Mouse (Mus musculus) midbrain, embryonic 16.5 days (tissue): ENCODE results near the gene Lsm3. TPM values are rescaled to one million over a fixed set of nuclear protein-coding genes. Genes with fewer than 3 reads are reported as not detected.

Experiments used
- ATAC-seq: fragments of 200-750 bp; cut with Nextera tagmentation; 2 replicates; pipeline ENCODE4 v1.8.0; 2017; ENCODE audit warnings: moderate TSS enrichment
- H3K27ac ChIP-seq: fragments of 300-500 bp; sonication (generic); 2 replicates; pipeline ENCODE4 v1.5.1; 2014; ENCODE audit warnings: mild to moderate bottlenecking, low read length, mixed read lengths
- H3K27me3 ChIP-seq: fragments of 300-500 bp; sonication (generic); 2 replicates; pipeline ENCODE4 v1.6.1; 2014; ENCODE audit warnings: low read depth, low read length, mixed read lengths; ENCODE audit not compliant: control insufficient read depth, insufficient read depth
- H3K36me3 ChIP-seq: fragments of 300-500 bp; sonication (generic); 2 replicates; pipeline ENCODE4 v1.6.1; 2014; ENCODE audit warnings: mild to moderate bottlenecking, low read length, moderate library complexity, mixed read lengths; ENCODE audit not compliant: control insufficient read depth, insufficient read depth
- H3K4me1 ChIP-seq: fragments of 300-500 bp; sonication (generic); 2 replicates; pipeline ENCODE4 v1.6.1; 2014; ENCODE audit warnings: mild to moderate bottlenecking, low read length, mixed read lengths; ENCODE audit not compliant: control insufficient read depth, insufficient read depth
- H3K4me2 ChIP-seq: fragments of 300-500 bp; sonication (generic); 2 replicates; pipeline ENCODE4 v1.6.1; 2014; ENCODE audit warnings: mild to moderate bottlenecking, low read length, mixed read lengths
- H3K4me3 ChIP-seq: fragments of 300-500 bp; sonication (generic); 2 replicates; pipeline ENCODE4 v1.5.1; 2014; ENCODE audit warnings: low read depth, mild to moderate bottlenecking, low read length, moderate library complexity, mixed read lengths
- H3K9ac ChIP-seq: fragments of 300-500 bp; sonication (generic); 2 replicates; pipeline ENCODE4 v1.6.1; 2014; ENCODE audit warnings: low read depth, low read length, mixed read lengths
- H3K9me3 ChIP-seq: fragments of 300-500 bp; sonication (generic); replicated peaks from 2 replicates; pipeline ENCODE4 v1.6.1; 2014; ENCODE audit warnings: mild to moderate bottlenecking, low read length, mixed read lengths; ENCODE audit not compliant: control insufficient read depth, poor library complexity, severe bottlenecking
- WGBS: fragments of 180-500 bp; shearing (Covaris S2); extraction: QIAGEN DNeasy Blood & Tissue Kit; methylation state at CpG from one replicate; pipeline ENCODE4 v1.1.7; 2014; 5-methylcytosine and 5-hydroxymethylcytosine counted together
- polyA plus RNA-seq: library from polyadenylated mRNA; unstranded; fragments of >200 nt; fragmentation: Nextera tagmentation; extraction: Ambion mirVana; gene quantifications from 2 replicates; pipeline ENCODE4 v1.2.1, GENCODE M21; 2015

The Lsm3 gene
- polyA plus RNA-seq, 1 experiment from 2014 or later, result 135 TPM

GRCm38 (mm10) chr6:91476541-91476940 is 39.2 kb upstream of the Lsm3 start:
- Histone ChIP-seq H3K36me3 (peaks cover 33% of the 10 kb centered on the region), H3K4me1 (peaks cover 24% of the 10 kb centered on the region), H3K27ac (no peak overlapping the region), H3K4me3 (no peak overlapping the region), H3K4me2 (no peak overlapping the region), H3K9ac (no peak overlapping the region), H3K27me3 (no peaks in the 10 kb centered on the region), H3K9me3 (no peaks in the 10 kb centered on the region)
- no peak for ATAC-seq
- WGBS, result 97% methylated on average over 2 of the region's 2 CpGs

- Histone ChIP-seq H3K36me3 (peaks cover 72% of the 10 kb centered on the region), H3K9ac (no peak overlapping the region), H3K4me3 (no peak overlapping the region), H3K27me3 (no peaks in the 10 kb centered on the region), H3K9me3 (no peaks in the 10 kb centered on the region), H3K4me2 (no peak overlapping the region), H3K27ac (no peak overlapping the region), H3K4me1 (no peaks in the 10 kb centered on the region)
- WGBS, result 98% methylated on average over 2 of the region's 2 CpGs
- ATAC-seq, result no peak
Observed at GRCm38 (mm10) chr6:91483371-91483770, 32.4 kb upstream of the Lsm3 start.

GRCm38 (mm10) chr6:91486736-91487453 is 28.8 kb upstream of the Lsm3 start:
- no peak for ATAC-seq
- no peaks in the 10 kb centered on the region for H3K9me3 ChIP-seq
- 95% methylated on average over 15 of the region's 15 CpGs for WGBS
- H3K27me3 ChIP-seq, result no peaks in the 10 kb centered on the region
- H3K36me3 ChIP-seq, result peaks cover 53% of the 10 kb centered on the region
- no peak overlapping the region for H3K27ac ChIP-seq
- no peaks in the 10 kb centered on the region for H3K4me1 ChIP-seq
- no peak overlapping the region for H3K9ac ChIP-seq
- H3K4me3 ChIP-seq, result no peak overlapping the region
- H3K4me2 ChIP-seq, result no peak overlapping the region

- Histone ChIP-seq H3K4me1 (no peaks in the 10 kb centered on the region), H3K27ac (no peak overlapping the region), H3K9me3 (no peaks in the 10 kb centered on the region), H3K4me3 (no peak overlapping the region), H3K4me2 (no peak overlapping the region), H3K9ac (no peak overlapping the region), H3K36me3 (peaks cover 42% of the 10 kb centered on the region), H3K27me3 (no peaks in the 10 kb centered on the region)
- no peak for ATAC-seq
- 83% methylated on average over 9 of the region's 9 CpGs for WGBS
Observed at GRCm38 (mm10) chr6:91488496-91489212, 27.1 kb upstream of the Lsm3 start.

- Histone ChIP-seq H3K27me3 (no peaks in the 10 kb centered on the region), H3K27ac (no peak overlapping the region), H3K9ac (no peak overlapping the region), H3K4me2 (no peak overlapping the region), H3K36me3 (peaks cover 37% of the 10 kb centered on the region), H3K4me3 (no peak overlapping the region), H3K9me3 (no peaks in the 10 kb centered on the region), H3K4me1 (no peaks in the 10 kb centered on the region)
- no peak for ATAC-seq
- 87% methylated on average over 10 of the region's 10 CpGs for WGBS
Observed at GRCm38 (mm10) chr6:91489872-91490271, 25.9 kb upstream of the Lsm3 start.

- WGBS, result 72% methylated on average over 6 of the region's 6 CpGs
- no peaks in the 10 kb centered on the region for H3K4me1 ChIP-seq
- H3K9me3 ChIP-seq, result no peaks in the 10 kb centered on the region
- no peak overlapping the region for H3K4me3 ChIP-seq
- H3K9ac ChIP-seq, result no peak overlapping the region
- H3K27me3 ChIP-seq, result no peaks in the 10 kb centered on the region
- no peak overlapping the region for H3K4me2 ChIP-seq
- peaks cover 31% of the 10 kb centered on the region for H3K36me3 ChIP-seq
- no peak overlapping the region for H3K27ac ChIP-seq
- ATAC-seq, result no peak
Observed at GRCm38 (mm10) chr6:91491004-91491403, 24.7 kb upstream of the Lsm3 start.

GRCm38 (mm10) chr6:91493053-91493452 is 22.7 kb upstream of the Lsm3 start:
- Histone ChIP-seq H3K4me3 (no peak overlapping the region), H3K4me2 (no peak overlapping the region), H3K4me1 (no peaks in the 10 kb centered on the region), H3K27me3 (no peaks in the 10 kb centered on the region), H3K36me3 (peaks cover 25% of the 10 kb centered on the region), H3K9me3 (no peaks in the 10 kb centered on the region), H3K9ac (no peak overlapping the region), H3K27ac (no peak overlapping the region)
- no peak for ATAC-seq
- WGBS, result 94% methylated on average over 10 of the region's 10 CpGs

- ATAC-seq, result no peak
- Histone ChIP-seq H3K36me3 (peaks cover 28% of the 10 kb centered on the region), H3K9ac (no peak overlapping the region), H3K27me3 (no peaks in the 10 kb centered on the region), H3K4me1 (no peaks in the 10 kb centered on the region), H3K27ac (no peak overlapping the region), H3K4me2 (no peak overlapping the region), H3K9me3 (no peaks in the 10 kb centered on the region), H3K4me3 (no peak overlapping the region)
- 88% methylated on average over 8 of the region's 8 CpGs for WGBS
Observed at GRCm38 (mm10) chr6:91494526-91494925, 21.2 kb upstream of the Lsm3 start.

- no peaks in the 10 kb centered on the region for H3K27me3 ChIP-seq
- no peak for ATAC-seq
- no peak overlapping the region for H3K4me3 ChIP-seq
- H3K27ac ChIP-seq, result no peak overlapping the region
- no peak overlapping the region for H3K9ac ChIP-seq
- 92% methylated on average over 1 of the region's 1 CpGs for WGBS
- no peaks in the 10 kb centered on the region; the same call in 1 of the 2 replicates for H3K9me3 ChIP-seq
- no peak overlapping the region for H3K4me2 ChIP-seq
- H3K4me1 ChIP-seq, result no peaks in the 10 kb centered on the region
- peaks cover 51% of the 10 kb centered on the region for H3K36me3 ChIP-seq
Observed at GRCm38 (mm10) chr6:91503302-91503701, 12.4 kb upstream of the Lsm3 start.
